Mouse (Mus musculus) T-cell, adult 66 days (primary cell): ENCODE measurements around the gene Olfr1320. TPM values are rescaled to one million over a fixed set of nuclear protein-coding genes. Genes with fewer than 3 reads are reported as not detected.

Source experiments
- total RNA-seq, 2 experiments: library from RNA; stranded (reverse); gene quantifications; 3 replicates in 1 of 2; 4 replicates in 1 of 2; pipeline ENCODE4 v1.2.4; 2023

The Olfr1320 gene
- not detected for total RNA-seq

DNA sequence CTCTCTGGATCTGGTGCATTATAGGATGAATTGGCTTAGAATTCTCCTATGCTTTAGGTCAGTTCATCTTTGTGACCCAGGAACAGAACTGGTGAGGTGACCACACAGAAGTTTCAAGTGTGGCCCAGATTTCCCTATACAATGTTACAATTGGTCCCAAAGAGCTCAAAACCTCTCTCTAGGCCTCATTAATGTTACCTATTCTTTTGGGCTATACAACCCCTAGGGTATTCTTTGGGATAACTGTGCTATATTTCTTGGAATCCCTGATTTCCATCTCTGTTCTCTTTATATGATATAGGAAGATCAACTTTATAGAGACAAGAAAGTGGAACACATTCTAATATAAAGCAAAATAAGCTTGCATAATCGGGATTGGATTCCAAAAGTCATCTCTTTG is at the start of gene Olfr1320:
Gene Olfr1320, plus strand, starts transcription at position 301 of the 400 bp plus-strand sequence.

Other genes starting within 250 kb of the Olfr1320 start
- gene Arhgap36, start 208.4 kb upstream of the Olfr1320 start, total RNA-seq, result not detected
- gene Olfr1321, start 62.7 kb downstream of the Olfr1320 start, total RNA-seq, result not detected
- gene Igsf1, start 125.4 kb downstream of the Olfr1320 start, total RNA-seq, result not detected
- not detected for gene Olfr1322, start 219.2 kb downstream of the Olfr1320 start, total RNA-seq